Mouse (Mus musculus): ENCODE data around the gene Pmfbp1. TPM values are rescaled to one million over a fixed set of nuclear protein-coding genes. Genes with fewer than 3 reads are reported as not detected.

The Pmfbp1 gene
- polyA plus RNA-seq, 1 experiment from 2014 or later: 0.14 TPM

Other genes with a start within 250 kb of the Pmfbp1 start
- gene Dhx38, start 71.8 kb downstream of the Pmfbp1 start, polyA plus RNA-seq (2015; fragmentation: Nextera tagmentation; extraction: Ambion mirVana): 25.3 and 26.5 TPM in 2 replicates
- gene Txnl4b, start 71.9 kb downstream of the Pmfbp1 start, polyA plus RNA-seq (2015; fragmentation: Nextera tagmentation; extraction: Ambion mirVana): 25.8 and 26.5 TPM in 2 replicates
- 0.41 and 2.5 TPM in 2 replicates for gene Hp, start 85.1 kb downstream of the Pmfbp1 start, polyA plus RNA-seq (2015; fragmentation: Nextera tagmentation; extraction: Ambion mirVana)
- gene Dhodh, start 114.6 kb downstream of the Pmfbp1 start, polyA plus RNA-seq (2015; fragmentation: Nextera tagmentation; extraction: Ambion mirVana): 43.9 and 45.3 TPM in 2 replicates
- gene Pkd1l3, start 120.5 kb downstream of the Pmfbp1 start, polyA plus RNA-seq (2015; fragmentation: Nextera tagmentation; extraction: Ambion mirVana): 0.30 TPM in 1 of 2 replicates, not detected in the other
- gene Ist1, start 199.2 kb downstream of the Pmfbp1 start, polyA plus RNA-seq (2015; fragmentation: Nextera tagmentation; extraction: Ambion mirVana): 169 and 179 TPM in 2 replicates
- 43.7 and 46.7 TPM in 2 replicates for gene Zfp821, start 211.5 kb downstream of the Pmfbp1 start, polyA plus RNA-seq (2015; fragmentation: Nextera tagmentation; extraction: Ambion mirVana)
- 7.6 and 7.9 TPM in 2 replicates for gene Atxn1l, start 243.7 kb downstream of the Pmfbp1 start, polyA plus RNA-seq (2015; fragmentation: Nextera tagmentation; extraction: Ambion mirVana)

Data from embryonic facial prominence, embryonic 13.5 days (tissue).